Comparison of ENCODE assay signal across 18 mouse cellular contexts in genomic region chr6:53514862-53515261, GRCm38 (mm10).
DNase-seq lines count a peak whose midpoint lies in the region; ATAC-seq and TF ChIP-seq lines count a peak whose summit lies in the region.
"Had no signal": no experiment of that assay in that cellular context is flagged by ENCODE, and none has a peak within 500 bp of the region (broad histone marks: within the 10 kb centered on the region; RNA-seq: fewer than 3 reads in every experiment).

No protein-coding gene starts in this region.

- no peak overlapping the region for H3K4me3 ChIP-seq in gastrocnemius, adult 2 months
- H3K4me3 ChIP-seq: embryonic facial prominence, embryonic 12.5 days; erythroblast, embryonic 14.5 days; forebrain, embryonic 13.5 days; heart, embryonic 10.5 days; hindbrain, embryonic 13.5 days; liver, embryonic 12.5 days had no signal

- H3K27ac ChIP-seq in gastrocnemius, adult 2 months, result no peak overlapping the region
- H3K27ac ChIP-seq: embryonic facial prominence, embryonic 12.5 days; forebrain, embryonic 13.5 days; heart, embryonic 10.5 days; hindbrain, embryonic 13.5 days; liver, embryonic 12.5 days had no signal

- peak; percentile 33; the same call in 1 of the 2 replicates for TF ChIP-seq CTCF in gastrocnemius, adult 2 months (IDR thresholded peaks at IDR 0.05)

- ATAC-seq in activated CD4-positive, CD25-positive, alpha-beta regulatory T cell, adult 4 months, result no peak
- ATAC-seq: forebrain, embryonic 13.5 days; liver, embryonic 12.5 days had no signal

- DNase-seq in gastrocnemius, adult 2 months, result no peak
- DNase-seq in gastrocnemius, postnatal 14 days, result no peak
- DNase-seq in kidney, postnatal 10 days, result peak; percentile 24
- DNase-seq in kidney, postnatal 36 days, result no peak
- DNase-seq in testis, postnatal 10 days (ENCODE audit: low spot score), result peak; percentile 31
- DNase-seq in testis, postnatal 14 days (ENCODE audit: low spot score), result no peak
- DNase-seq: adrenal gland, adult 2 months; cerebellum, adult 9-10 months; heart, postnatal 14 days; layer of hippocampus, adult 9-11 months; right cerebral cortex, postnatal 14 days had no signal

- intact Hi-C loops in gastrocnemius, adult 2 months (cut with DNase I), result no loop called here
- intact Hi-C loops in gastrocnemius, postnatal 14 days (cut with DNase I; ENCODE audit: low total_unique reads), result loop anchor here (10.0 kb wide), 1 partner anchor 240 kb away; no protein-coding TSS in a partner anchor

Comparison
In these comparisons a context has a peak if more than half of its experiments do, and no peak if none do; other contexts are left out.
1. DNase-seq: peak in kidney, postnatal 10 days (single experiment) and testis, postnatal 10 days (single experiment); none in gastrocnemius, adult 2 months (single experiment), gastrocnemius, postnatal 14 days (single experiment), kidney, postnatal 36 days (0 of 2) and testis, postnatal 14 days (single experiment).